Mouse (Mus musculus) frontal cortex, adult 2 months (tissue): ENCODE measurements around the gene Usp34. TPM values are rescaled to one million over a fixed set of nuclear protein-coding genes. Genes with fewer than 3 reads are reported as not detected.
"Not testable (repeated sequence)": the region's sequence is repeated elsewhere in the genome, so short reads cannot be mapped to it uniquely, and the experiment has no call there.

Experiments
- DNase-seq, 2 experiments: peaks; one replicate each; pipeline ENCODE4 v3.0.0; 2022; ENCODE audit warnings: low spot score in 1 of 2; ENCODE audit errors: extremely low spot score in 1 of 2
- polyA plus RNA-seq: library from polyadenylated mRNA; depleted of rRNA; stranded (reverse); fragments of >200 nt; gene quantifications from 2 replicates; pipeline ENCODE4 v1.2.3, GENCODE M21; 2012; rRNA removed

The Usp34 gene
- polyA plus RNA-seq: 49.8 and 58.0 TPM in 2 replicates

DNA sequence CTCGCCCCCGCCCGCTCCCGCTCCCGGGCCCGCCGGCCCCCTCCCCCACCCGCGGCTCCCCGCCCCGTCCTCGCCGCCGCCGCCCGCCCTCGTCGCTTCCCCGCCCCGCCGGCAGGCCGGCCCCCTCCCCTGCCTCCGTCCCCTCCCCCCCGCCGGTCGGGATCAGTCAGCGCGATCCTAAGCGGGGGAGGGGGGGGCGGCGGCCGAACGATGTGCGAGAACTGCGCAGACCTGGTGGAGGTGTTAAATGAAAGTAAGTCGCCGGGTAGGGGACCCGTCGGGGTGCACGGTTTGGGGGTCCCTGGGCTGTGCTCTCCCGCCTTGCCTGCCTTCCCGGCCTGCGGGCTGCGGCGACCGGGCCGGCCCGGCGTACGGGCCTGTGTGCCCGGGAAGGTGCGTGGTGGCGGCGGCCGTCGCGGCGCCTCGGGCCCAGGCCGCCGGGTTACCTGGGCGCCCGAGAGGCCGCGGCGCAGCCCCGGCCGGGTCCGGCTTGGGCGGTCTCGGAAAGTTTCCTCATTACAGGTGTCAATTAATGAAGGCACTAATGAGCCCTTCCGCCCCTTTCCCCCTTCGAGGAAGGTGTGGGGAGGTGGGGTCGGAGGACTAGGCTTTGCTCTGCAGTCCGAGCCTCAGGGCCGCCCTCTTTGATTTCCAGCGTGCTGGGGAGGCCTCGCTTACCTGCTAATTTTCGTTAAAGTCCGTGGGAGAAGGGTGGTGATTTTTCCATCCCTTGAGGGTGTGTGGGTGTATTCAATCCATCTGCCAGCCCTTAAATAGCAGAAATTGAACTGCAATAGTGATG, at the start of gene Usp34:
Usp34 (plus strand) TSS at position 132 of the 802 bp plus-strand sequence.
- peak in 1 of 2 experiments; percentile 33 for DNase-seq

DNA sequence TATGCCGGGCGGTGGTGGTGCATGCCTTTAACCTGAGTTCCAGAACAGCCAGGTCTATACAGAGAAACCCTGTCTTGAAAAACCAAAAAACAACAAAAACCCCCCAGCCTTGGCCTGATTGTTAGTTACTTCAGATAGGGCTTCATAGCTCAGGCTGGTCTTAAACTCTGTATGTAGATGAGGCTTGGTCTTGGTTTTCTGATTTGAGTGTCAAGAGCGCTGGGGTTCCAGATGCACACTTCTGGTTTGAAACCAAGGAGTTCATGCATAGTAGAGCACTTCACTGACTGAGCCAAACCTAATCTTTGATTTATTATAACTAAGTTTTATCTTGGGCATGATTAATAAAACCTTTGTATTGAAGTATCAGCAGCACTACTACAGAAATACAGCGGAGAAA, 47.6 kb upstream of the Usp34 start:
- DNase-seq: no peak

DNA sequence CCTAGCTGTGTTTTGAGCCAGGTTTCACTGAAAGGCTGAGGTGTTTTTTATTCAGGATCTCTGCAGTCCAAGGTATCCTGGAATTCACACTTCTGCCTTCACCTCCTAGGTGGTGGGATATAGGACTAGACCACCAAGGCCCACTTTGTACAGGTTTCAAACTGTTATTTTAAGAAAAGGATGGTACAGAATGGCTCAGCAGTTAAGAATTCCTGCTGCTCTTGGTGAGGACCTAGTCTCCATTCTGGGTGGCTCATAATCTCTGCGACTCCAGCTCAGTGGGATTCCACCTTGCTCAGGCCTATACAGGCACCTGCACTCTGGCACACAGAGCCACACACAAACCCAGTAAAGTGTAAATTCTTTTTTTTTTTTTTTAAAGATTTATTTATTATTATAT, 47.2 kb upstream of the Usp34 start:
- DNase-seq: no peak

- DNase-seq: no peak
Observed at GRCm38 (mm10) chr11:23260186-23260585, 46.5 kb upstream of the Usp34 start.

DNA sequence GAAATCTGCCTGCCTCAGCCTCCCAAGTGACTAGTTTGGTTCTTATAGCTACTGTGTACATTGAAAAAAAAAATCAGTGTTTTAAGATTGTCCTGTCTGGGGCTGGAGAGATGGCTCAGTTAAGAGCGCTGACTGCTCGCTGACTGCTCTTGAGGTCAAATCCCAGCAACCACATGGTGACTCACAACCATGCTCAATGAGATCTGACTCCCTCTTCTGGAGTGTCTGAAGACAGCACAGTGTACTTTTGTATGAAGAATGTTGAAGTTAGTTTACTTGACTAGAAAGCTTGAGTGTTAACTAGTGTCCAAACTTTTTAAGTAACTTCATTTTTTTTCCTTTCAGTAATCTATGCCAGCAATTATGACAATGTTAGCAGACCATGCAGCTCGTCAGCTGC, 45.2 kb upstream of the Usp34 start:
- no peak for DNase-seq

DNA sequence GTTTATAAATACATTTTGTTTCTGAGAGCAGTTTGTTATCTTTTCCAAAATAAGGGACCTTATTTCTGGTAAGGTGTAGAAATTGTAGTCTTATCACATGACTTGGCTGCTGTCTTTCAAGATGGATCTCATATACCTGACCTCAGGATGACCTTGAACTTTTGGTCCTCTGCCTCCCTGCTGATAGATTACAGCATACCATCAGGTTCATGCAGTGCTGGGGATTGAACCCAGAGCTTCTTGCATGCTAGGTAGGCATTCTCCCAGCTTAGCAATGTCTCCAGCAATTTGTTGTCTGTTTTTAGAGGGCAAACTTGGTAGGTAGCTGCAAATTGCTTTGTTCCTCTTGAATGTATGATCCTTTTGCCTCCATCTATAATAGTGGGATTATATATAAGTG, 41.7 kb upstream of the Usp34 start:
- DNase-seq: no peak

DNA sequence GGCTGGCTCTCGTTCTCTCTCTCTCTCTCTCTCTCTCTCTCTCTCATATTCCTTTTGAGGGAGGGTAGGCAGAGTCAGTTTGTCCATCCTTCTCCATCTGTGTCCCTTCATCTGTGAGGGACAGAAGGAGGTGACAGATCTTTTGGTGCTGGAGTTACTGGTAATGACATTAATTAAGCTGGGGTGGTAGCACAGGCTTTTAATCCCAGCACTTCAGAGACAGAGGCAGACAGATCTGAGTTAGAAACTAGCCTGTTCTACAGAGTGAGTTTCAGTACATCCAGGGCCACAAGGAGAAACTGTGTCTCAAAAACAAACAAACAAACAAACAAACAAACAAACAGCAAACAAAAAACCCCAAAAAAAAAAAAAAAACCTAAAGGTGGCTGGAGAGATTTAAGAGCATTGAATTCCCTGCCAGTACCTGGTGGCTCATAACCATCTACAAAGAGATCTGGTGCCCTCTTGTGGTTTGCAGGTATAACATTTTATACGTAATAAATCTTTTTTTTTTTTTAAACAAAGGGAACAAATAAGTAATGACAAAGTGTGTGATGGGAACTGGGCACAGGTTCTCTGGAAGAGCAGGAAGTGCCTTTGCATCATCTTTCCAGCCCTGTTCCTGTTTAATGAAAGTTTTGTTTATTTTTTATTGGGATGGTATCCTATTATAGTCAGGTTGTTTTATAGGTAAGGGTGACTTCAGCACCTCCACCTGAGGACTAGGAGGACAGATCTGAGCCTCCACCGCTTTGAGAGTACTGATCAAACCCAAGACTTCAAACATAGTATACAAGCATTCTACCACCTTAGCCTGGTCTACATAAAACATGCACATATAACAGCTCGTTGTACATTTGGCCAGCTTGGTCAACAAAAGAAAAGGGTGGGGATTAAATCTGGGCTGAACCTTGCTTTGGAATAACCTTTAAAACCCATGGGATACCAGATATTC, 34.6 kb upstream of the Usp34 start:
- DNase-seq: peak in 1 of 2 experiments; percentile 76

DNA sequence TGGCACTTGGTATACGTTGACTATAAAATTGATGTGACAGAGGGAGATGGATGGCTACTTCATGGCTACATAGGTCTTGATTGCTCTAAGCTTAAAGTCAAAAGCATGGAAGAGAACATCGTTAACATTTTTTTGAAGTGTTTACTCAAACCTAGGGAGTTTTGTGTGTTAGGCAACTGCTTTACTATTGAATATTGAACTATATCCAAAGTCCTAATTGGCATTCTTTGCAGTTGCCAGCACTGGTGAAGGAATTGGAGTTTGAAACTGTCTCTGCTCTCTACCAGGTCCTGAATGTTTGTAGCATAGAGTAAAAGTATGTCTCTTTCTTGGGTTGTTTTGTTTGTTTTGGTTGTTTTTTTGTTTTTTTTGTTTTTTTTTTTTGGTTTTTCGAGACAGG, 30.9 kb upstream of the Usp34 start:
- DNase-seq: no peak

GRCm38 (mm10) chr11:23284469-23284868, 22.2 kb upstream of the Usp34 start:
- no peak for DNase-seq

DNA sequence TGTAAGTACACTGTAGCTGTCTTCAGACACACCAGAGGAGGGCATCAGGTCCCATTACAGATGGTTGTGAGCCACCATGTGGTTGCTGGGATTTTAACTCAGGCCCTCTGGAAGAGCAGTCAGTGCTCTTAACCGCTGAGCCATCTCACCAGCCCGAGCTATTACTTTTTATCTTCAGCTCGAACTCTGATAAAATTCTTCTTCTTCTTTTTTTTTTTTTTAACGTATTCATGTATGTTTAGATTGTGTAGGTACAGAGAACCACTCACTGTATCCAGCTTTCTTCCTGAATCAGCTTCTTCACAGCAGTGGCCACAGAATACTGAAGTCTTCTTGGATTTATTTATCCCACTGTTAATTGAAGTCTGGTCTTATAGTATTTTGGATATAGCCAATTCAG, 17.8 kb upstream of the Usp34 start:
- not testable (repeated sequence) for DNase-seq

GRCm38 (mm10) chr11:23297379-23297778, 9.3 kb upstream of the Usp34 start:
- no peak for DNase-seq

- no peak for DNase-seq
Observed at GRCm38 (mm10) chr11:23298301-23298700, 8.4 kb upstream of the Usp34 start.

- DNase-seq: no peak
Observed at GRCm38 (mm10) chr11:23299910-23300309, 6.8 kb upstream of the Usp34 start.

GRCm38 (mm10) chr11:23303126-23303525, 3.6 kb upstream of the Usp34 start:
- no peak for DNase-seq

GRCm38 (mm10) chr11:23305101-23305672, 1.5 kb upstream of the Usp34 start:
- not testable (repeated sequence) for DNase-seq

DNA sequence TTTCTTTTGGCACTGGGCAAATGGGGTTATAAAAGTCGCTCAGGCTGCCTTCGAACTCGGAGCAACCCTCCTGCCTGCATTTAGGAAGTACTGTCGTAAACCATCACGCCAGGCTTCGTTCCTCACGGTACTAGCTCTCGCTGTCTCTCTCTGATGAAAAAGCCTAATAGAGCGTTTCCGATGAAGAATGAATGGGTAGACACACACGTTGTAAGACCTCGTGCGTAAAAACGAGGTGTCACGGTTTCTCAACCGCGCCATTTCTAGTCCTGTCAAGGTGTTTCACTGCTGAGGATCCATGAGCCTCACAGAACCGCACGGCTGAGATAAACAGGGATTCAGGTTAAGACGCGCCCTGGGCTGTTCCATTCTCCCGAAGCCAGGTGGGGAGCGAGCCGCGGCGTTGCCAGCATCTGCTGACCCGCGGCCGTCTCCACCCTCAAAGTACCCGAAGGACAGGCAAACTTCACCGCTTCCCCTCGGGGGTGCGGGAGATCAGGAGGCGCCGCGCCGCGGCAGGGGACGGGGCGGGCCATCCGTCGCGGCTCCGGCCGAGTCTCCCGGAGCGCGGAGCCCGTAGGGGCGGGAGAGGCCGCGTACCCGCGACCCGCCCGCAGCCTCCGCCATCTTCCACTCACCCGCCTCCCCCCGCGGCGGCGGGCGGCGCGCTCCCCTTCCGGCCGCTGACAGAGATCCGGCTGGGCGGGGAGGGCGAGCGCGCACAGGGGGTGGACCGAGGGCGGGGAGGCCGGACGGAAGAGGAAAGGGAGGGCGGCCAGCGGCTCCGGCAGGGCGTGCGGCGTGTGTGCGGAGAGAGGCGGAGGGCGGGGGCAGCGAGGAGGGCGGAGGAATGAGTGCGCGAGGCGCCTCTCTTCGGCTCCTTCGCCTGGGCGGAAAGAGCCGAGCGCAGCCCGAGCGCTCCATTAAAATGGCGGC, 754 bp upstream of the Usp34 start:
- DNase-seq: peak; percentile 88 to 95

DNA sequence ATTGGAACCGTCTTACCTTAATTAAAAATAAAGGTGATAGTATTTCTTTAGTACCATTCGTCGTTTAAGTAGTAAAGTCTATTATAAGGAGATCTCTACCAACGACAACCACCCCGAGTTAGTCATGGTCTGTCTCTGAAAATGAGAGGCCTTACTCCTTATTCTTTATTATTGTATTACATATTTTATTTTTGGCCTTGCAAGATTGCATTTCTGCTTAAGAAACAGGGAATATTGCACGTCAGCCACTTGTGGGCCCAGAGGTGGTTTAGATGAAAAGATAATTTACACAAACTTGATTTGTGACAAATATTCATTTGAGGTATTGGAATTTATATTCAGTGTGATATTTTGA, 848 bp downstream of the Usp34 start:
- no peak for DNase-seq

GRCm38 (mm10) chr11:23313496-23313895, 6.8 kb downstream of the Usp34 start:
- DNase-seq: no peak

GRCm38 (mm10) chr11:23329413-23329812, 22.7 kb downstream of the Usp34 start:
- DNase-seq: no peak

- DNase-seq: no peak
Observed at GRCm38 (mm10) chr11:23332136-23332535, 25.4 kb downstream of the Usp34 start.
